Mouse (Mus musculus) limb, embryonic 15.5 days (tissue): ENCODE measurements around the gene Nr2f2. TPM values are rescaled to one million over a fixed set of nuclear protein-coding genes. Genes with fewer than 3 reads are reported as not detected.

Experiments
- ATAC-seq: fragments of 200-750 bp; cut with Nextera tagmentation; 2 replicates; pipeline ENCODE4 v1.8.0; 2017; ENCODE audit warnings: low read depth, moderate TSS enrichment; ENCODE audit not compliant: insufficient number of reproducible peaks, low FRiP score, low TSS enrichment
- H3K27ac ChIP-seq: fragments of 300-500 bp; sonication (generic); 2 replicates; pipeline ENCODE4 v1.5.1; 2015; ENCODE audit warnings: moderate library complexity, mild to moderate bottlenecking, inconsistent platforms
- H3K27me3 ChIP-seq: fragments of 300-500 bp; sonication (generic); 2 replicates; pipeline ENCODE4 v1.6.1; 2015; ENCODE audit warnings: inconsistent platforms
- H3K36me3 ChIP-seq: fragments of 300-500 bp; sonication (generic); 2 replicates; pipeline ENCODE4 v1.6.1; 2015; ENCODE audit warnings: inconsistent platforms
- H3K4me1 ChIP-seq: fragments of 300-500 bp; sonication (generic); 2 replicates; pipeline ENCODE4 v1.6.1; 2015; ENCODE audit warnings: inconsistent platforms
- H3K4me2 ChIP-seq: fragments of 300-500 bp; sonication (generic); 2 replicates; pipeline ENCODE4 v1.6.1; 2015; ENCODE audit warnings: mild to moderate bottlenecking, inconsistent platforms
- H3K4me3 ChIP-seq: fragments of 300-500 bp; sonication (generic); 2 replicates; pipeline ENCODE4 v1.5.1; 2015; ENCODE audit warnings: mild to moderate bottlenecking, inconsistent platforms
- H3K9ac ChIP-seq: fragments of 300-500 bp; sonication (generic); 2 replicates; pipeline ENCODE4 v1.6.1; 2015; ENCODE audit warnings: inconsistent platforms
- H3K9me3 ChIP-seq: fragments of 300-500 bp; sonication (generic); 2 replicates; pipeline ENCODE4 v1.6.1; 2016; ENCODE audit warnings: inconsistent platforms
- WGBS: fragments of 180-500 bp; shearing (Covaris S2); methylation state at CpG from one replicate; pipeline ENCODE4 v1.1.7; 2015; 5-methylcytosine and 5-hydroxymethylcytosine counted together
- polyA plus RNA-seq: library from polyadenylated mRNA; unstranded; fragments of >200 nt; fragmentation: Nextera tagmentation; extraction: Ambion mirVana; gene quantifications from 2 replicates; pipeline ENCODE4 v1.2.1, GENCODE M21; 2015

The Nr2f2 gene
- polyA plus RNA-seq, 1 experiment from 2014 or later: 34.7 TPM

- no peak overlapping the region for H3K27ac ChIP-seq
- peak overlapping the region; percentile 73 for H3K4me3 ChIP-seq
- no peaks in the 10 kb centered on the region for H3K9me3 ChIP-seq
- WGBS: 38% methylated on average over 5 of the region's 5 CpGs
- H3K9ac ChIP-seq: no peak overlapping the region
- H3K36me3 ChIP-seq: no peaks in the 10 kb centered on the region
- peaks cover 27% of the 10 kb centered on the region for H3K4me1 ChIP-seq
- H3K27me3 ChIP-seq: peaks cover 3% of the 10 kb centered on the region; the same call in 1 of the 2 replicates
- no peak for ATAC-seq
- peak overlapping the region; percentile 36 for H3K4me2 ChIP-seq
These were observed 10.6 kb downstream of the Nr2f2 start for GRCm38 (mm10) chr7:70355691-70356568.

GRCm38 (mm10) chr7:70355357-70355620, 11.2 kb downstream of the Nr2f2 start:
- Histone ChIP-seq H3K27ac (no peak overlapping the region), H3K4me2 (peak overlapping the region; percentile 36), H3K4me1 (peaks cover 30% of the 10 kb centered on the region), H3K36me3 (no peaks in the 10 kb centered on the region), H3K9ac (no peak overlapping the region), H3K9me3 (no peaks in the 10 kb centered on the region), H3K4me3 (peak overlapping the region; percentile 73), H3K27me3 (peaks cover 3% of the 10 kb centered on the region; the same call in 1 of the 2 replicates)
- ATAC-seq: no peak
- 57% methylated on average over 2 of the region's 2 CpGs for WGBS

GRCm38 (mm10) chr7:70354606-70355356, 11.8 kb downstream of the Nr2f2 start:
- peak overlapping the region; percentile 43; the same call in 1 of the 2 replicates for H3K27ac ChIP-seq
- H3K36me3 ChIP-seq: no peaks in the 10 kb centered on the region
- H3K4me1 ChIP-seq: peaks cover 30% of the 10 kb centered on the region
- peak overlapping the region; percentile 36 for H3K4me2 ChIP-seq
- H3K9ac ChIP-seq: no peak overlapping the region
- H3K27me3 ChIP-seq: peaks cover 3% of the 10 kb centered on the region; the same call in 1 of the 2 replicates
- 32% methylated on average over 14 of the region's 14 CpGs for WGBS
- no peak for ATAC-seq
- H3K4me3 ChIP-seq: peak overlapping the region; percentile 73
- H3K9me3 ChIP-seq: no peaks in the 10 kb centered on the region

- Histone ChIP-seq H3K4me2 (peak overlapping the region; percentile 17; the same call in 1 of the 2 replicates), H3K9ac (no peak overlapping the region), H3K36me3 (no peaks in the 10 kb centered on the region), H3K4me3 (no peak overlapping the region), H3K4me1 (peaks cover 38% of the 10 kb centered on the region), H3K9me3 (no peaks in the 10 kb centered on the region), H3K27me3 (peaks cover 8% of the 10 kb centered on the region), H3K27ac (0 out of 2 replicates have a peak overlapping the region, but pooled peaks have one; percentile 27)
- 30% methylated on average over 4 of the region's 4 CpGs for WGBS
- no peak for ATAC-seq
These were observed 13.4 kb downstream of the Nr2f2 start for GRCm38 (mm10) chr7:70353151-70353550.

- Histone ChIP-seq H3K9me3 (no peaks in the 10 kb centered on the region), H3K4me2 (peak overlapping the region; percentile 60), H3K9ac (no peak overlapping the region), H3K36me3 (no peaks in the 10 kb centered on the region), H3K27ac (peak overlapping the region; percentile 92), H3K4me3 (no peak overlapping the region), H3K27me3 (peaks cover 10% of the 10 kb centered on the region), H3K4me1 (peaks cover 39% of the 10 kb centered on the region)
- ATAC-seq: no peak
- WGBS: 48% methylated on average over 3 of the region's 3 CpGs
These were observed 13.9 kb downstream of the Nr2f2 start for GRCm38 (mm10) chr7:70352617-70353016.

GRCm38 (mm10) chr7:70351981-70352560, 14.5 kb downstream of the Nr2f2 start:
- Histone ChIP-seq H3K27me3 (peaks cover 14% of the 10 kb centered on the region), H3K4me2 (peak overlapping the region; percentile 60), H3K27ac (peak overlapping the region; percentile 92), H3K4me3 (peak overlapping the region; percentile 54), H3K4me1 (peaks cover 39% of the 10 kb centered on the region), H3K36me3 (no peaks in the 10 kb centered on the region), H3K9ac (no peak overlapping the region), H3K9me3 (no peaks in the 10 kb centered on the region)
- 4% methylated on average over 1 of the region's 1 CpGs for WGBS
- ATAC-seq: no peak

- Histone ChIP-seq H3K9me3 (no peaks in the 10 kb centered on the region), H3K9ac (peak overlapping the region; percentile 59), H3K4me1 (peaks cover 37% of the 10 kb centered on the region), H3K36me3 (no peaks in the 10 kb centered on the region), H3K27me3 (peaks cover 25% of the 10 kb centered on the region), H3K27ac (peak overlapping the region; percentile 92), H3K4me2 (peak overlapping the region; percentile 60), H3K4me3 (peak overlapping the region; percentile 54)
- under 1% methylated on average over 52 of the region's 55 CpGs for WGBS
- ATAC-seq: peak; percentile 80
These were observed 15.6 kb downstream of the Nr2f2 start for GRCm38 (mm10) chr7:70350781-70351551.

GRCm38 (mm10) chr7:70349981-70350670, 16.4 kb downstream of the Nr2f2 start:
- Histone ChIP-seq H3K4me1 (peaks cover 37% of the 10 kb centered on the region), H3K9ac (no peak overlapping the region), H3K4me3 (peak overlapping the region; percentile 54), H3K4me2 (peak overlapping the region; percentile 60), H3K9me3 (no peaks in the 10 kb centered on the region), H3K27ac (peak overlapping the region; percentile 92), H3K36me3 (no peaks in the 10 kb centered on the region), H3K27me3 (peaks cover 32% of the 10 kb centered on the region)
- no peak for ATAC-seq
- WGBS: 19% methylated on average over 20 of the region's 20 CpGs

GRCm38 (mm10) chr7:70348977-70349615, 17.4 kb downstream of the Nr2f2 start:
- Histone ChIP-seq H3K27me3 (peaks cover 41% of the 10 kb centered on the region), H3K27ac (0 out of 2 replicates have a peak overlapping the region, but pooled peaks have one; percentile 92), H3K9me3 (no peaks in the 10 kb centered on the region), H3K36me3 (no peaks in the 10 kb centered on the region), H3K4me3 (no peak overlapping the region), H3K9ac (no peak overlapping the region), H3K4me1 (peaks cover 37% of the 10 kb centered on the region), H3K4me2 (no peak overlapping the region; the same call in 1 of the 2 replicates)
- no peak for ATAC-seq
- 41% methylated on average over 11 of the region's 11 CpGs for WGBS

- 32% methylated on average over 30 of the region's 30 CpGs for WGBS
- no peaks in the 10 kb centered on the region for H3K9me3 ChIP-seq
- H3K27ac ChIP-seq: no peak overlapping the region
- ATAC-seq: no peak
- H3K4me2 ChIP-seq: peak overlapping the region; percentile 6; the same call in 1 of the 2 replicates
- H3K9ac ChIP-seq: no peak overlapping the region
- peaks cover 49% of the 10 kb centered on the region for H3K27me3 ChIP-seq
- peaks cover 37% of the 10 kb centered on the region for H3K4me1 ChIP-seq
- no peaks in the 10 kb centered on the region for H3K36me3 ChIP-seq
- no peak overlapping the region for H3K4me3 ChIP-seq
These were observed 18.2 kb downstream of the Nr2f2 start for GRCm38 (mm10) chr7:70348064-70348976.
